Mouse (Mus musculus) ZHBTc4 (cell line): ENCODE results near the gene Gm43302.
"Not testable (repeated sequence)": the region's sequence is repeated elsewhere in the genome, so short reads cannot be mapped to it uniquely, and the experiment has no call there.

ENCODE experiments used
- DNase-seq: peaks from one replicate; pipeline ENCODE4 v3.0.0-alpha.2; 2011; ENCODE audit warnings: low read depth, low spot score

Gm43302 gene

DNA sequence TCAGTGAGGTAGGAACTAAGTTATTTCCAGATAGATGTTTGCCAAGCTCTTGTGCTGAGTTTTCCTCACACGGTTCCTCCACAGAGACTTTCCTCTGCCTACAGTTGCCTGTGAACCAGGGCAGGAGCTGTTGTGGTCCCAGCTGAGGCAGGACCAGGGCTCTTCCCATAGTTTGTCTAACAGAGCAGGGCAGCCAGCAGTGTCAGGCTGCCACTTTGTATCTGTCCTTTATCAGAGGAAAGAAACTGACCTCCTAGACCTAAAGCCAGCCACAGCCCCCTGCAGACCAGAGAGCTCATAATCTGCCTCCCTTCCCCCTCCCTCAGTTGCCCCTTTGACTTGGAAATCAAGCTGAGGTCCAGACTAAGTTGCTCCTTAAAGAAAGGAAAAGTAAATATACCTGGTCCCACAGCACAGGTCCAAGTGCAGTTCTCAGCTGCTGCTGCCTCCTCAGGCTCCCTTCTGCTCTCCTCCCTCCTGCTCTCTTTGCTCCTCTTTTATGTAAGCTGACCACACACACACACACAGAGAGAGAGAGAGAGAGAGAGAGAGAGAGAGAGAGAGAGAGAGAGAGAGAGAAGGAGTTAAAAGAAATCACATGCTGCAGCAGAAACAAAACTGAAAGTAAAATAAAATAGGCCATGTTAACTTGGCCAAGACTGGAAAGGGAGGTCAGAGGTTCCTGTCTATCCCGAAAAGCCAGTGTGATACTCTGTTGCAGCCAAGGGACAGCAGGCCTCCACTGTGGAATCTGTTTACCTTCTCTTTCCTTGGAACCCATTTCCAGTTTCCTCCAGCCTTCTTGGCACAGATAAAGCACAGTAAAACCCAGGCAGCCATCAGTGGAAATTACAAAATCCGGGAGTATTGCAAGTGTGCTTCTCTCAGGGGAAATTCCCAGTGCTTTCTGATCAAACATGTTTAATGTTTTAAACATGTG is at the start of gene Gm43302, which contains the start of gene Gbp6:
TSS of gene Gm43302 (minus strand) at position 470 of the 940 bp plus-strand sequence.
TSS of gene Gbp6 (minus strand) at position 473 of the 940 bp plus-strand sequence.
- not testable (repeated sequence) for DNase-seq

- DNase-seq, result peak; percentile 43
These were observed 47.8 kb upstream of the Gm43302 start for GRCm38 (mm10) chr5:105341281-105341680.

DNA sequence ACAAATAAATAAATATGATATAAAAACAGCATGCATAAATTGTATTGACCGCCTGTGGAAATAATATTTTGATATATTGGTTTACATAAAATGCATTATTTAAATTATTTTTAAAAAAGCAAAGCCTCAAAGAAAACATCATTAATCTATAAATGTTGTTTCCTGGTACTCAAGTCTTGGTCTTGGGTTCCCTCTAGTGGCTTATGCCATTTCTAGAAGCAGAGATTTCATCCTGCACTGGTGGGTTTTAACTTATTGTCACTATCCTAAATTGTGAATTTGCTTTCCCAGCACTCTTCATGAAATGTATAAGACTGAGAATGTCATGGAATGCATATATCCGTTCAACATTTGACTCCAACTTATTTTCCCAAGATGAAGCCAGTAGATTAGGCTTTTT is 29.0 kb upstream of the Gm43302 start:
- no peak for DNase-seq

DNA sequence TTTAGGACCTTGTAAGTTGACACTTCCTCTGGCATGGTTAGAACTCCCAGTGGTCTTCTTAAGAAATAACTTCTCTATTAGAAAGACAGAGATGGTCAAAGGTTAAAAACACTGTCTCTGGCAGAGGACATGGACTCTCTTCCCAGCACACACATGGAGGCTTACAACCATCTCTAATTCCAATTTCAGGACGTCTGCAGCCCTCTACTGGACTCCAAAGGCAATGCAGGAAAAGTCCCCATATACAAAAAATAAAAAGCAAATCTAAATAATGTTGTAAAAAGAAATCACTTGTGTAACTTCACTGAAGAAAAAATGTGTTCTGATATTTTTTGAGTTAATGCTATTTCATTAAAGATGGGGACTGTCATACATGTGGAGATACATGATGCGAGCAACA is 17.4 kb upstream of the Gm43302 start:
- DNase-seq, result peak; percentile 6

- not testable (repeated sequence) for DNase-seq
These were observed 15.7 kb upstream of the Gm43302 start for GRCm38 (mm10) chr5:105309148-105309547.

- peak; percentile 56 for DNase-seq
These were observed 13.5 kb upstream of the Gm43302 start for GRCm38 (mm10) chr5:105306946-105307345.

GRCm38 (mm10) chr5:105306159-105306581 is 12.7 kb upstream of the Gm43302 start:
- no peak for DNase-seq

- not testable (repeated sequence) for DNase-seq
These were observed 12.2 kb upstream of the Gm43302 start for GRCm38 (mm10) chr5:105305671-105306070.

GRCm38 (mm10) chr5:105301963-105302362 is 8.5 kb upstream of the Gm43302 start:
- DNase-seq, result no peak

DNA sequence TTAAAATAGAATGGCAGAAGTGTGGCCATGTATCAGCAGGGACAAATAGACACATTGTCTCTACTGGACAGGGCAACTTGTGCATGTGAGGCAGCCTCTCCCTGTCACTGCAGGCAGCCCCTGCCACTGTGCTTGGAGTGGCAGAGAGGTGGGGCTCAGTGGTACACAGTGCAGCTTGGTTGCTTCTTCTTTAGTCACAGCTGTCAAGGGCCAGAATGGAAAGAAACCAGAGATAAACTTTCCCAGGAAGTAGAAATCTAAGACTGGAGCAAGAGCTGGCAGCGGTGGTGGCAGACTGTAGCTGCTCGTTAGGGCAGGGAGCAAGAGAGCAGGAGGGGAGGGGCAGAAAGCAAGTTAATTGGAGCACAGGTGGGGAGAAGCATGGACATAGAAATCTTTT is 8.0 kb upstream of the Gm43302 start:
- no peak for DNase-seq

- no peak for DNase-seq
These were observed 2.3 kb upstream of the Gm43302 start for GRCm38 (mm10) chr5:105295746-105296145.

- no peak for DNase-seq
These were observed 1.0 kb downstream of the Gm43302 start for GRCm38 (mm10) chr5:105292492-105292891.

- DNase-seq, result not testable (repeated sequence)
These were observed 2.6 kb downstream of the Gm43302 start for GRCm38 (mm10) chr5:105290921-105291320.

GRCm38 (mm10) chr5:105260673-105261072 is 32.8 kb downstream of the Gm43302 start:
- DNase-seq, result not testable (repeated sequence)

DNA sequence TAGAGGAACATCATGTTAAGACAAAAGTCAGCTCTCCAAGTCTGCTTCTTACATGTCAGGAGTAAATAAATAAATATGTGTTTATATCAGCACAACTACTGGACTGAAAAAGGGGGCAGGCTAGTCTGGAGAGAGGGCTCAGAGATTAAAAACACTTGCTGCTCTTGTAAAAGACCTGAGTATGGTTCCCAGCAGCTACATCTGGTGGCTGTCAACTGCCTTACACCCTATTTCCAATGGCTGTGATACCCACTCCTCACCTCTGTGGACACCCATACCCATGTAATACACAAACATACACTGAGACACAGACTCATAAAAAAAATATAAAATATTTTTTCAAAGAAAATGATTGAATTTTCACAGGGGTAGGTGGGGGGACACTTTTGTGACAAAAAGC is 41.0 kb downstream of the Gm43302 start:
- no peak for DNase-seq

GRCm38 (mm10) chr5:105244741-105245140 is 48.8 kb downstream of the Gm43302 start:
- not testable (repeated sequence) for DNase-seq

- DNase-seq, result not testable (repeated sequence)
These were observed 52.5 kb downstream of the Gm43302 start for GRCm38 (mm10) chr5:105240982-105241381.

DNA sequence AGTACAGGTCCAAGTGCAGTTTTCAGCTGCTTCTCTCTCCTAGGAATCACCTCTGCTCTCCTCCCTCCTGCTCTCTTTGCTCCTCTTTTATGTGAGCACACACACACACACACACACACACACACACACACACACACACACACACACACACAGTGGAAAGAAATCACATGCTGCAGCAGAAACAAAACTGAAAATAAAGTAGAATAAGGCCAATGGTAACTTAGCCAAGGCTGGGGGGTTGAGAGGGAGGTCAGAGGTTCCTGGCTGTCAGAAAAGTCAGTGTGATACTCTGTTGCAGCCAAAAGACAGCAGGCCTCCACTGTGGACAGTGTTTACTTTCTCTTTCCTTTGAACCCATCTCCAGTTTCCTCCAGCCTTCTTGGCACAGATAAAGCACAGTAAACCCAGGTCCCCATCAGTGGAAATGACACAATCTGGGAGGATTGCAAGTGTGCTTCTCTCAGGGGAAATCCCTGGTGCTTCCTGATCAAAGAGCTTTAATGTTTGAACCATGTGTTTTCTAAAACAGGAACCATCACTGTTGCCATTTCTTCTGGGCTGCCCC is 53.9 kb downstream of the Gm43302 start, which contains the start of gene Gbp10:
TSS of gene Gbp10 (minus strand) at position 51 of the 565 bp plus-strand sequence.
- DNase-seq, result not testable (repeated sequence)

- not testable (repeated sequence) for DNase-seq
These were observed 55.1 kb downstream of the Gm43302 start for GRCm38 (mm10) chr5:105238402-105238801.

DNA sequence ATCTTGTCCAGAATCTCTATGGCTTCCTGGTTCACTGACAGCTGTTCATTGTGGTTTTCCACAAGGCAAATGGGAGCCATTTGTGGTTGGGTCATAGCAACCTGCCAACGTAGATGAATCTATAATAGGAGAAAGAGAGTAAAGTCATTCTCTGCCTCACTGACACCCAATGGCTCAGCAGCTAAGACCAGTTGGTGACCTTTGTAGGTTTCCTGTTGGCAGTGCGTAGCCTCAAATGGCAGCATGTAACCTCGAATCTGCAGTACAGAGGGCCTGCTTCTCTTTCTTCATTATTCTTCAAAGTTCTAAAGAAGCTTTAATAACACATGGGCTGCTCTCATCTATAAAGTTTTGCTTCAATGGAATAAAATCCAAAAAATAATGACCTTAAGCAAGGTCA is 57.5 kb downstream of the Gm43302 start:
- not testable (repeated sequence) for DNase-seq

GRCm38 (mm10) chr5:105208957-105209356 is 84.5 kb downstream of the Gm43302 start:
- DNase-seq, result not testable (repeated sequence)

GRCm38 (mm10) chr5:105200791-105201355 is 92.6 kb downstream of the Gm43302 start:
- not testable (repeated sequence) for DNase-seq
